Mouse (Mus musculus): ENCODE measurements around the gene Apoc2. TPM values are rescaled to one million over a fixed set of nuclear protein-coding genes. Genes with fewer than 3 reads are reported as not detected.

Apoc2 gene
- 1.2 and 5.5 TPM in 2 replicates for polyA plus RNA-seq (2012; rRNA removed)

DNA sequence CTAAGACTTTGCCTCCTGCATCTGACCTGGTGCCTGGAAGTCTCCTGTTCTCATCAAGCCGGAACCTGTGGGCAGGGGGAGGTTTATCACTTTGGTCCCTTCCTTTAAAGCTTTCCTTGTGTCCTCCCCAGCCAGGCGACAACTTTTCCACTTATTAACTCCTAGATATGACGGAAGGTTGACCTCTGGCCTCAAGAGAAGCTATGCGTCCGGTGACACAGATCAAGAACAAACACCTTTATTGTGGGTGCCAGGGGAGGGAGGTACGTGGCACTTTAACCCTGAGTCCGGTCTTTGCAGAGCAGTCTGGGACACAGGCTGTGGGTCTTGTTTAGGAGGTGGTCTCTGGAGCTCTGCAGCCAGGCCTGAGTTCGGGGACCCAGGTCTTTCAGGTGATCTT, at the start of gene Apoc2:
TSS of gene Apoc2 (minus strand) at position 70 of the 400 bp plus-strand sequence.
- Histone ChIP-seq H3K4me3 (ENCODE audit: extremely low read depth, insufficient read depth, insufficient read length) (no peak within 1 kb of the TSS), H3K36me3 (ENCODE audit: control insufficient read depth, insufficient read depth, low read length) (no peaks in the 10 kb centered on the region), H3K27ac (ENCODE audit: insufficient read depth, low read length) (no peak within 1 kb of the TSS), H3K4me1 (ENCODE audit: control insufficient read depth, insufficient read depth, insufficient read length) (no peaks in the 10 kb centered on the region; the same call in 1 of the 2 replicates), H3K27me3 (ENCODE audit: control insufficient read depth, insufficient read depth, low read length) (no peaks in the 10 kb centered on the region)
- no peak for DNase-seq (ENCODE audit: low read depth in 1 of 2, low spot score in 2 of 2)
- TF ChIP-seq CTCF (IDR thresholded peaks at IDR 0.05; ENCODE audit: extremely low read depth, insufficient read depth, insufficient read length, insufficient replicate concordance) (no peak), POLR2A (IDR thresholded peaks at IDR 0.05; ENCODE audit: low read depth, low read length) (no peak)
- 93% methylated on average over 8 of the region's 8 CpGs for WGBS

DNA sequence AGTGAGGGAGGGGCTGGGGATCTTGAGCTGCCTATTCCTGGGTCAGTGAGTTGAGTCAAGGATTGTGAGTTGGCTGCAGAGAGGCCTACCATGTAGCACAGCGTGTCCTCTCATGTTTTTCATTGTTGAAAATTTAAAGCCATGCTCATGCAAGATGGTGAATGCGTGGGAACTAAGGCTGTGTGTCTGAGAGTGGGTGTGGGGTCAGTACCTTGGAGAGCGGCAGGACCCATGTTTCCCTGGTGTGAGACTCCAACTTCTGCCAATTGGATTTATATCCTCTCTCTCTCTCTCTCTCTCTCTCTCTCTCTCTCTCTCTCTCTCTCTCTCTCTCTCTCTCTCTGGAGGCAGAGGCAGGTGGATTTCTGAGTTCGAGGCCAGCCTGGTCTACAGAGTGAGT, 48.8 kb upstream of the Apoc2 start:
- no peaks in the 10 kb centered on the region for H3K27me3 ChIP-seq (ENCODE audit: control insufficient read depth, insufficient read depth, low read length)
- H3K27ac ChIP-seq (ENCODE audit: insufficient read depth, low read length) = no peak overlapping the region
- DNase-seq (ENCODE audit: low read depth in 1 of 2, low spot score in 2 of 2) = no peak
- TF ChIP-seq CTCF (IDR thresholded peaks at IDR 0.05; ENCODE audit: extremely low read depth, insufficient read depth, insufficient read length, insufficient replicate concordance) (no peak), POLR2A (IDR thresholded peaks at IDR 0.05; ENCODE audit: low read depth, low read length) (no peak)
- H3K4me1 ChIP-seq (ENCODE audit: control insufficient read depth, insufficient read depth, insufficient read length) = no peaks in the 10 kb centered on the region
- no peaks in the 10 kb centered on the region for H3K36me3 ChIP-seq (ENCODE audit: control insufficient read depth, insufficient read depth, low read length)
- H3K4me3 ChIP-seq (ENCODE audit: extremely low read depth, insufficient read depth, insufficient read length) = no peak overlapping the region
- WGBS = 94% methylated on average over 4 of the region's 4 CpGs

DNA sequence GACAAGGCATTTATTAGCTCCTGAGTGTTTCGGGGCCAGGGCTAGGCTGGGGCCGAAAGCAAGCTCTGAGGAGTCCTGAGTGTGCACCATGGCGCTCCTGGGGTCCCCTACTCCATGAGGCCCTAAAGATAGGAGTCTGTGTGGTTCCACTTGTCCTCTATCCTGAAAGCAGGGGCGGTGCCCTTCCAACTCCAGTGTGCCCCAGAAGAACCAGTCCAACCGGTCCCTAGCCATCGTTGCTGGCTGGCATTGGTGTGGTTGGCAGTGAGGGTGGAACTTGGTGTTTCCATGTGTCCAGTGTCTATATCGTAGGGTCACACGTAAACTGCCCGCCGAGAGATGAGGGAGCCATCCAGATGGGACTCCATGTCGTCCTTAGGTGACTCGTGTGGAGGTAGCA, 46.4 kb upstream of the Apoc2 start:
- H3K27me3 ChIP-seq (ENCODE audit: control insufficient read depth, insufficient read depth, low read length) = no peaks in the 10 kb centered on the region

DNA sequence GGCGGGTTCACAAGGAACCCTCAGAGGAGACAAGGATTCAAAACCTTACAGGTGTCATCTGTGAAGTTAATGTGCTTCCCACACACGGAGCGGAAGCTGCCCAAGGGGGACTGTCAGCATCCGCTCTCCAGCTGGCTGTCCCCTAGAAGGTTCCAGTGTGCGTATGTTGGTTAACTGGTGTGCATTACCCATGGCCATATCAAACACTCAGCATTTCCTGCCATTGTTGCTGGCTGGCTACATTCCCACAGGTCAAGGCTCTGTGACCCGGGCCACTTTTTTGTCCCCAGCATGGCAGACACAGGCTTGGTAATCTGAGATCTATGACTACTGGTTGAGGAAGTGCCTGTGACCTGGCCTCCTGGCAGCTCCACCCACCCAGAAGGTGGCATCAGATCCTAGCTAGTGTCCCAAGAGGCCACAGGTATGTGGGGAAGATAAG, 45.0 kb upstream of the Apoc2 start:
- Histone ChIP-seq H3K36me3 (ENCODE audit: control insufficient read depth, insufficient read depth, low read length) (no peaks in the 10 kb centered on the region), H3K4me3 (ENCODE audit: extremely low read depth, insufficient read depth, insufficient read length) (no peak overlapping the region), H3K27ac (ENCODE audit: insufficient read depth, low read length) (peak overlapping the region; percentile 33; the same call in 1 of the 2 replicates), H3K27me3 (ENCODE audit: control insufficient read depth, insufficient read depth, low read length) (no peaks in the 10 kb centered on the region), H3K4me1 (ENCODE audit: control insufficient read depth, insufficient read depth, insufficient read length) (no peaks in the 10 kb centered on the region)
- no peak for DNase-seq (ENCODE audit: low read depth in 1 of 2, low spot score in 2 of 2)
- TF ChIP-seq POLR2A (IDR thresholded peaks at IDR 0.05; ENCODE audit: low read depth, low read length) (no peak), CTCF (IDR thresholded peaks at IDR 0.05; ENCODE audit: extremely low read depth, insufficient read depth, insufficient read length, insufficient replicate concordance) (no peak)
- WGBS = 73% methylated on average over 6 of the region's 6 CpGs

More for the DNA sequence above, 46.4 kb upstream of the Apoc2 start:
- no peaks in the 10 kb centered on the region for H3K36me3 ChIP-seq (ENCODE audit: control insufficient read depth, insufficient read depth, low read length)
- WGBS = 93% methylated on average over 12 of the region's 12 CpGs
- no peak overlapping the region for H3K4me3 ChIP-seq (ENCODE audit: extremely low read depth, insufficient read depth, insufficient read length)
- no peak for DNase-seq (ENCODE audit: low read depth in 1 of 2, low spot score in 2 of 2)
- H3K27ac ChIP-seq (ENCODE audit: insufficient read depth, low read length) = no peak overlapping the region
- TF ChIP-seq POLR2A (IDR thresholded peaks at IDR 0.05; ENCODE audit: low read depth, low read length) (no peak), CTCF (IDR thresholded peaks at IDR 0.05; ENCODE audit: extremely low read depth, insufficient read depth, insufficient read length, insufficient replicate concordance) (no peak)
- no peaks in the 10 kb centered on the region for H3K4me1 ChIP-seq (ENCODE audit: control insufficient read depth, insufficient read depth, insufficient read length)

DNA sequence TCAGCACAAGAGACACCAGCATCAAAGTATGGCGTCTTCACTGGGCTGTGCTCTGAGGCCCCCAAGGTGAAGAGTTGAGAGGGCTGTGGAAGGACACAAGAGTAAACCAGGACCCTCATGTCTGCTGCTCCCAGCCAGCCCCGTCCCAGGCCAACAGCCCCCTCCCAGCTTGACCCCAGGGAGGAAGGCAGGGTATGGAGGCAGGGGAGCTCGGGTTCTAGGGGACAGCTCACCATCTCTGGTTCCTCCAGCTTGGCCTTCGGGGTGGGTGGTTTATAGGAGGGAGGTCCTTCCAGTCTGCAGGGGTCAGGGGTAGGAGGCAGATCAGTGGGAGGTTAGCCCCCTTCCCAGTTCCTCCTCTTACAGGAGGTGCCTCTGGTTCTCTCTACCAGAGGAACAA, 41.5 kb upstream of the Apoc2 start:
- TF ChIP-seq POLR2A (IDR thresholded peaks at IDR 0.05; ENCODE audit: low read depth, low read length) (no peak), CTCF (IDR thresholded peaks at IDR 0.05; ENCODE audit: extremely low read depth, insufficient read depth, insufficient read length, insufficient replicate concordance) (no peak)
- no peak for DNase-seq (ENCODE audit: low read depth in 1 of 2, low spot score in 2 of 2)
- Histone ChIP-seq H3K36me3 (ENCODE audit: control insufficient read depth, insufficient read depth, low read length) (no peaks in the 10 kb centered on the region), H3K27me3 (ENCODE audit: control insufficient read depth, insufficient read depth, low read length) (no peaks in the 10 kb centered on the region), H3K27ac (ENCODE audit: insufficient read depth, low read length) (no peak overlapping the region), H3K4me3 (ENCODE audit: extremely low read depth, insufficient read depth, insufficient read length) (no peak overlapping the region), H3K4me1 (ENCODE audit: control insufficient read depth, insufficient read depth, insufficient read length) (peaks cover 5% of the 10 kb centered on the region; the same call in 1 of the 2 replicates)
- 87% methylated on average over 4 of the region's 4 CpGs for WGBS

DNA sequence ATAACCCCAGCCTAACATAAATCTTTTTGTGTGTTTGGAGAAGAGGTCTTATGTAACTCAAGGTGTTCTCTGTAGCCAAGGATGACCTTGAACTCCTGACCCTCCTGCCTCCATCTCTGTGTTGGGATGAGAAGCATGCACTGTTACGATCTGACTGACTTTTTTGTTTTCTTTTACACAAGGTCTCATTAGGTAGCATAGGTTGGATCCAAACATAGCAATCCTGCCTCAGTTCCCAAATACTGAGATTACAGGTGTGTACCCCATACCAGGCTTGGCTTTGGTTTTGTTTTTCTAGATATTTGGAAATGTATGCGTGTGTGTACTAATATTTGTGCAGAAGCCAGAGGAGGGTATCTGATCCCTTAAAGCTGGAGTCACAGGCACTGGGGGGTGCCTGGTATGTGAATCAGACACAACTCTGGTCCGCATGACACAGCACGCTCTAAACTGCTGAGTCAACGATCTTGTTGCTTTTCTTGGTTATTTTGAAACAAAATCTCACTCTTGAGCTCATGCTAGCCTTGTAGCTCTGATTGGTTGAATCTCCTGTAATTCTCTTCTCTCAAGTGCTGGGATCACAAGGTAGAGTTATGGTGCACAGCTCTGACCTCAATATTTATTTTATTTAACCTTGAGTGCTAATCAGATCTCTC, 40.7 kb upstream of the Apoc2 start:
- Histone ChIP-seq H3K4me1 (ENCODE audit: control insufficient read depth, insufficient read depth, insufficient read length) (peaks cover 5% of the 10 kb centered on the region; the same call in 1 of the 2 replicates), H3K4me3 (ENCODE audit: extremely low read depth, insufficient read depth, insufficient read length) (no peak overlapping the region), H3K27me3 (ENCODE audit: control insufficient read depth, insufficient read depth, low read length) (no peaks in the 10 kb centered on the region), H3K36me3 (ENCODE audit: control insufficient read depth, insufficient read depth, low read length) (no peaks in the 10 kb centered on the region), H3K27ac (ENCODE audit: insufficient read depth, low read length) (no peak overlapping the region)
- TF ChIP-seq POLR2A (IDR thresholded peaks at IDR 0.05; ENCODE audit: low read depth, low read length) (no peak), CTCF (IDR thresholded peaks at IDR 0.05; ENCODE audit: extremely low read depth, insufficient read depth, insufficient read length, insufficient replicate concordance) (no peak)
- WGBS = 84% methylated on average over 5 of the region's 5 CpGs
- no peak for DNase-seq (ENCODE audit: low read depth in 1 of 2, low spot score in 2 of 2)

DNA sequence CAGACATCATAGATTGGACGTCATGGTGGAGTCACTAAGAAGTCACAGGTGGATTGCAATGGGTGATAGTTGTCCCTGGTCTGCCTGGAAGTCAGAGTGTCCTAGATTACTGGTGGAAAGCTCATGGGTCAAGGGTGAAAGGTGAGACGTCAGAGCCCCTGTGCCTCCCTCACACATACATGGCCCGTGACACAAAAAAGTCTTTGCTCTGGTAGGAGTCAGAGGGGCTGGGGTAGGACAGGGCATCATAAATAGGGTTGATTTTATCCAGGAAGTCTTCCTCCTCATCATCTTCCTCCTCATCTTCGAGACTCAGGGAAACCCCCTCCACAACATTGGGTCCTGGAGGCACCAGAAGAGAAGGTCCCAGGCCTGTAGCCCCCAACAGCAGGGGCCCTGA, 39.6 kb upstream of the Apoc2 start:
- H3K4me1 ChIP-seq (ENCODE audit: control insufficient read depth, insufficient read depth, insufficient read length) = peaks cover 5% of the 10 kb centered on the region; the same call in 1 of the 2 replicates
- no peak overlapping the region for H3K4me3 ChIP-seq (ENCODE audit: extremely low read depth, insufficient read depth, insufficient read length)
- DNase-seq (ENCODE audit: low read depth in 1 of 2, low spot score in 2 of 2) = no peak
- TF ChIP-seq CTCF (IDR thresholded peaks at IDR 0.05; ENCODE audit: extremely low read depth, insufficient read depth, insufficient read length, insufficient replicate concordance) (no peak), POLR2A (IDR thresholded peaks at IDR 0.05; ENCODE audit: low read depth, low read length) (no peak)
- 84% methylated on average over 4 of the region's 4 CpGs for WGBS
- no peaks in the 10 kb centered on the region for H3K27me3 ChIP-seq (ENCODE audit: control insufficient read depth, insufficient read depth, low read length)
- no peak overlapping the region for H3K27ac ChIP-seq (ENCODE audit: insufficient read depth, low read length)
- H3K36me3 ChIP-seq (ENCODE audit: control insufficient read depth, insufficient read depth, low read length) = no peaks in the 10 kb centered on the region

Data from spleen, adult 2 months (tissue).